ENCODE assay signal across 8 mouse cellular contexts in genomic region chr2:174674287-174675045, GRCm38 (mm10). TPM values are rescaled to one million over a fixed set of nuclear protein-coding genes. Genes with fewer than 3 reads are reported as not detected.
DNase-seq lines count a peak whose midpoint lies in the region; ATAC-seq lines count a peak whose summit lies in the region.

No protein-coding gene starts in this region.

- peaks cover 24% of the 10 kb centered on the region; the same call in 1 of the 2 replicates for H3K27me3 ChIP-seq in heart, embryonic 15.5 days
- peaks cover 11% of the 10 kb centered on the region; the same call in 1 of the 2 replicates for H3K27me3 ChIP-seq in forebrain, embryonic 16.5 days (replicated peaks; ENCODE audit: control insufficient read depth, insufficient read depth, low read length)
- H3K27me3 ChIP-seq in midbrain, embryonic 10.5 days (ENCODE audit: low read depth, poor library complexity, severe bottlenecking) = peaks cover 45% of the 10 kb centered on the region

- peak overlapping the region; percentile 54 for H3K9ac ChIP-seq in heart, embryonic 15.5 days
- peak overlapping the region; percentile 51 for H3K9ac ChIP-seq in forebrain, embryonic 16.5 days (replicated peaks; ENCODE audit: low read depth, low read length)

- no peak overlapping the region for H3K27ac ChIP-seq in heart, embryonic 15.5 days
- no peak overlapping the region for H3K27ac ChIP-seq in forebrain, embryonic 16.5 days (ENCODE audit: low read length)
- peak overlapping the region; percentile 76 for H3K27ac ChIP-seq in midbrain, embryonic 10.5 days (replicated peaks)

- intact Hi-C loops in heart, postnatal 14 days (cut with DNase I) = loop anchor here (1.0 to 10.0 kb wide), 5 partner anchors 180 to 1090 kb away; no protein-coding TSS in a partner anchor

- H3K36me3 ChIP-seq in heart, embryonic 15.5 days = no peaks in the 10 kb centered on the region
- H3K36me3 ChIP-seq in forebrain, embryonic 16.5 days (ENCODE audit: control insufficient read depth, insufficient read depth) = no peaks in the 10 kb centered on the region
- H3K36me3 ChIP-seq in midbrain, embryonic 10.5 days = no peaks in the 10 kb centered on the region

- peaks cover 21% of the 10 kb centered on the region for H3K4me1 ChIP-seq in heart, embryonic 15.5 days (replicated peaks)
- peaks cover 8% of the 10 kb centered on the region for H3K4me1 ChIP-seq in forebrain, embryonic 16.5 days (replicated peaks; ENCODE audit: control insufficient read depth, insufficient read depth, low read length)
- H3K4me1 ChIP-seq in midbrain, embryonic 10.5 days = peaks cover 28% of the 10 kb centered on the region

- no peak for DNase-seq in heart, postnatal 14 days
- DNase-seq in MN1 (ENCODE audit: low spot score) = peak; percentile 51
- DNase-seq in midbrain, embryonic 10.5 days (ENCODE audit: low spot score) = peak; percentile 22
- DNase-seq in thymus, postnatal 36 days = no peak
- DNase-seq in urinary bladder, postnatal 4 days (ENCODE audit: low spot score in 2 of 2) = no peak

- 0 out of 2 replicates have a peak, but pooled peaks have one; percentile 25 for ATAC-seq in heart, embryonic 15.5 days (replicated peaks; ENCODE audit: insufficient number of reproducible peaks, insufficient read depth, low FRiP score, low read depth)
- peak; percentile 66 for ATAC-seq in forebrain, embryonic 16.5 days
- ATAC-seq in granulocyte monocyte progenitor cell, adult 5-6 weeks (replicated peaks; ENCODE audit: poor library complexity, severe bottlenecking) = no peak; the same call in 1 of the 2 replicates

- H3K4me2 ChIP-seq in heart, embryonic 15.5 days = peak overlapping the region; percentile 99
- peak overlapping the region; percentile 96 for H3K4me2 ChIP-seq in forebrain, embryonic 16.5 days (ENCODE audit: low read length)

- peak overlapping the region; percentile 60 for H3K4me3 ChIP-seq in heart, embryonic 15.5 days
- H3K4me3 ChIP-seq in forebrain, embryonic 16.5 days (replicated peaks; ENCODE audit: low read length) = peak overlapping the region; percentile 50
- peak overlapping the region; percentile 55 for H3K4me3 ChIP-seq in midbrain, embryonic 10.5 days

- no peaks in the 10 kb centered on the region for H3K9me3 ChIP-seq in heart, embryonic 15.5 days (replicated peaks)
- H3K9me3 ChIP-seq in forebrain, embryonic 16.5 days (ENCODE audit: control insufficient read depth, low read length) = no peaks in the 10 kb centered on the region
- no peaks in the 10 kb centered on the region for H3K9me3 ChIP-seq in midbrain, embryonic 10.5 days (replicated peaks)

- WGBS in heart, embryonic 15.5 days = 4% methylated on average over 16 of the region's 16 CpGs
- WGBS in forebrain, embryonic 16.5 days = under 1% methylated on average over 16 of the region's 16 CpGs
- 2% methylated on average over 16 of the region's 16 CpGs for WGBS in midbrain, embryonic 10.5 days

RNA-seq across cellular contexts. Expression of gene Zfp831, which starts 31.1 kb away (rescaled TPM):
- polyA plus RNA-seq in heart, embryonic 15.5 days (2015; fragmentation: Nextera tagmentation; extraction: Ambion mirVana) = 0.01 TPM in 1 of 2 replicates, not detected in the other
- total RNA-seq in heart, postnatal 14 days (2021) = under 1 TPM; 0.07 to 0.12 TPM
- polyA plus RNA-seq in forebrain, embryonic 16.5 days (2015; fragmentation: Nextera tagmentation; extraction: Ambion mirVana) = not detected in 2 replicates
- polyA plus RNA-seq in midbrain, embryonic 10.5 days (2016; fragmentation: Nextera tagmentation; extraction: Ambion mirVana) = not detected in 2 replicates
- 1.1 TPM in 2 replicates for total RNA-seq in granulocyte monocyte progenitor cell, adult 5-6 weeks (2014; fragmentation: Nextera tagmentation)
- 0.15 and 0.26 TPM in 2 replicates for total RNA-seq in granulocyte monocyte progenitor cell, adult 5-6 weeks (2017)

Comparison
In these comparisons a context has a peak if more than half of its experiments do, and no peak if none do; other contexts are left out.
1. DNase-seq: peak in MN1 (single experiment) and midbrain, embryonic 10.5 days (single experiment); none in heart, postnatal 14 days (0 of 2), thymus, postnatal 36 days (0 of 2) and urinary bladder, postnatal 4 days (0 of 2).
2. Peak in every context shown above with its lines, with median percentiles within 50 percentile points of each other: H3K4me3 ChIP-seq.